Mouse (Mus musculus) embryonic stem cell, embryonic (primary cell): ENCODE measurements at regions not wholly inside any gene's neighbourhood (a gene's known extent, or its start where the extent isn't known, plus 50 kb on each side); places are given as distances from the start of the nearest gene placed in this dataset.

ENCODE experiments used
- CTCF ChIA-PET, 4 experiments: fragments of 300-600 bp in 2 of 4; fragments of 350-600 bp in 2 of 4; sonication (Branson Sonifier 250); formaldehyde crosslinking; loops; one replicate each; lab custom pipeline; 2022; ENCODE audit warnings: inconsistent platforms in 2 of 4; lab: Charles Lee
- POLR2A ChIA-PET, 4 experiments: fragments of 300-600 bp in 2 of 4; fragments of 350-600 bp in 2 of 4; sonication (Branson Sonifier 250); formaldehyde crosslinking; loops; one replicate each; lab custom pipeline; 2022; ENCODE audit warnings: antibody characterized with exemption in 4 of 4, inconsistent platforms in 1 of 4; lab: Charles Lee

- CTCF ChIA-PET = no interaction called here
- POLR2A ChIA-PET = interaction anchor here in 1 of 4 experiments (1.2 kb wide), 1 partner anchor 15 kb away, joined by 3 read pairs; no protein-coding TSS in a partner anchor
Observed at GRCm38 (mm10) chr8:26594369-26594920, 382.7 kb upstream of the Zfp703 start.

- ChIA-PET POLR2A (interaction anchor here in 1 of 4 experiments (1.6 kb wide), 1 partner anchor 8 kb away, joined by 4 read pairs; no protein-coding TSS in a partner anchor), CTCF (interaction anchor here in 2 of 4 experiments (0.6 kb wide), 2 partner anchors 413 to 529 kb away, joined by 6 to 7 read pairs; no protein-coding TSS in a partner anchor)
Observed at GRCm38 (mm10) chr8:26595431-26596018, 381.6 kb upstream of the Zfp703 start.

- CTCF ChIA-PET = interaction anchor here in 3 of 4 experiments (0.6 to 1.1 kb wide), 4 partner anchors 18 to 251 kb away, joined by 3 to 5 read pairs (median 4); no protein-coding TSS in a partner anchor
Observed at GRCm38 (mm10) chr8:26596665-26597362, 380.3 kb upstream of the Zfp703 start.

GRCm38 (mm10) chr8:26598520-26598919 lies 378.6 kb upstream of the Zfp703 start:
- ChIA-PET POLR2A (interaction anchor here in 1 of 4 experiments (0.6 kb wide), 1 partner anchor 22 kb away, joined by 4 read pairs; no protein-coding TSS in a partner anchor), CTCF (no interaction called here)

More at GRCm38 (mm10) chr8:26596665-26597362, 380.3 kb upstream of the Zfp703 start:
- POLR2A ChIA-PET = interaction anchor here in 2 of 4 experiments (0.6 to 1.6 kb wide), 2 partner anchors 9 to 18 kb away, joined by 3 to 4 read pairs; no protein-coding TSS in a partner anchor

- ChIA-PET CTCF (no interaction called here), POLR2A (no interaction called here)
Observed at GRCm38 (mm10) chr8:26600127-26600526, 377.0 kb upstream of the Zfp703 start.

- CTCF ChIA-PET = interaction anchor here in 1 of 4 experiments (0.6 kb wide), 1 partner anchor 169 kb away, joined by 3 read pairs; no protein-coding TSS in a partner anchor
- POLR2A ChIA-PET = interaction anchor here in 1 of 4 experiments (1.1 to 1.4 kb wide), 2 partner anchors 12 to 20 kb away, joined by 3 read pairs; no protein-coding TSS in a partner anchor
Observed at GRCm38 (mm10) chr8:26608001-26608400, 369.1 kb upstream of the Zfp703 start.

- POLR2A ChIA-PET = interaction anchor here in 1 of 4 experiments (0.7 to 1.4 kb wide), 3 partner anchors 12 to 21 kb away, joined by 3 read pairs; no protein-coding TSS in a partner anchor
- CTCF ChIA-PET = interaction anchor here in 1 of 4 experiments (0.6 kb wide), 1 partner anchor 169 kb away, joined by 3 read pairs; no protein-coding TSS in a partner anchor
Observed at GRCm38 (mm10) chr8:26608588-26608987, 368.5 kb upstream of the Zfp703 start.

- CTCF ChIA-PET = no interaction called here
- POLR2A ChIA-PET = no interaction called here
Observed at GRCm38 (mm10) chr8:26612153-26612552, 365.0 kb upstream of the Zfp703 start.

- CTCF ChIA-PET = no interaction called here
Observed at GRCm38 (mm10) chr8:26622311-26623052, 354.6 kb upstream of the Zfp703 start.

GRCm38 (mm10) chr8:26626186-26626585 lies 350.9 kb upstream of the Zfp703 start:
- CTCF ChIA-PET = interaction anchor here in 1 of 4 experiments (1.0 kb wide), 1 partner anchor 281 kb away, joined by 3 read pairs; no protein-coding TSS in a partner anchor
- POLR2A ChIA-PET = interaction anchor here in 2 of 4 experiments (1.0 to 1.6 kb wide), 3 partner anchors 13 to 351 kb away, joined by 3 to 4 read pairs (median 3); partner anchors contain the start of gene Zfp703 (in 2 of the 2)

More at GRCm38 (mm10) chr8:26622311-26623052, 354.6 kb upstream of the Zfp703 start:
- POLR2A ChIA-PET = interaction anchor here in 1 of 4 experiments (0.6 to 0.7 kb wide), 3 partner anchors 46 to 724 kb away, joined by 3 read pairs; no protein-coding TSS in a partner anchor

GRCm38 (mm10) chr8:26626651-26627077 lies 350.5 kb upstream of the Zfp703 start:
- POLR2A ChIA-PET = interaction anchor here in 2 of 4 experiments (1.1 to 1.6 kb wide), 4 partner anchors 16 to 350 kb away, joined by 3 to 4 read pairs (median 3); partner anchors contain the start of gene Zfp703 (in 2 of the 2)
- CTCF ChIA-PET = interaction anchor here in 3 of 4 experiments (0.6 to 1.0 kb wide), 6 partner anchors 12 to 369 kb away, joined by 3 to 12 read pairs (median 3); no protein-coding TSS in a partner anchor

- POLR2A ChIA-PET = interaction anchor here in 3 of 4 experiments (0.6 to 1.7 kb wide), 7 partner anchors 12 to 1542 kb away, joined by 3 to 4 read pairs (median 3); partner anchors contain the start of gene Zfp703 (in 2 of the 3)
- CTCF ChIA-PET = interaction anchor here in 3 of 4 experiments (0.6 to 1.0 kb wide), 7 partner anchors 11 to 370 kb away, joined by 3 to 12 read pairs (median 3); no protein-coding TSS in a partner anchor
Observed at GRCm38 (mm10) chr8:26627191-26627891, 349.8 kb upstream of the Zfp703 start.

GRCm38 (mm10) chr8:26630544-26630943 lies 346.6 kb upstream of the Zfp703 start:
- CTCF ChIA-PET = no interaction called here
- POLR2A ChIA-PET = no interaction called here

- POLR2A ChIA-PET = no interaction called here
Observed at GRCm38 (mm10) chr8:26635701-26636100, 341.4 kb upstream of the Zfp703 start.

GRCm38 (mm10) chr8:26645375-26645774 lies 331.8 kb upstream of the Zfp703 start:
- ChIA-PET CTCF (interaction anchor here in 1 of 4 experiments (0.6 kb wide), 1 partner anchor 331 kb away, joined by 3 read pairs; no protein-coding TSS in a partner anchor), POLR2A (interaction anchor here in 1 of 4 experiments (0.6 to 1.4 kb wide), 2 partner anchors 14 to 56 kb away, joined by 3 to 4 read pairs; no protein-coding TSS in a partner anchor)

More at GRCm38 (mm10) chr8:26635701-26636100, 341.4 kb upstream of the Zfp703 start:
- CTCF ChIA-PET = no interaction called here

GRCm38 (mm10) chr8:26650287-26650686 lies 326.8 kb upstream of the Zfp703 start:
- CTCF ChIA-PET = interaction anchor here in 1 of 4 experiments (2.1 kb wide), 1 partner anchor 9 kb away, joined by 5 read pairs; no protein-coding TSS in a partner anchor
- POLR2A ChIA-PET = no interaction called here

- ChIA-PET POLR2A (no interaction called here), CTCF (interaction anchor here in 1 of 4 experiments (1.3 kb wide), 1 partner anchor 325 kb away, joined by 3 read pairs; no protein-coding TSS in a partner anchor)
Observed at GRCm38 (mm10) chr8:26655897-26656296, 321.2 kb upstream of the Zfp703 start.
